24 mouse cellular contexts compared by ENCODE assay signal in genomic region chr4:68922504-68922903, GRCm38 (mm10). TPM values are rescaled to one million over a fixed set of nuclear protein-coding genes. Genes with fewer than 3 reads are reported as not detected.
A peak's percentile ranks its signal among the peaks of the same experiment; 100 is the strongest.
DNase-seq lines count a peak whose midpoint lies in the region; ATAC-seq lines count a peak whose summit lies in the region.
"Had no signal": no experiment of that assay in that cellular context is flagged by ENCODE, and none has a peak within 500 bp of the region (broad histone marks: within the 10 kb centered on the region; RNA-seq: fewer than 3 reads in every experiment).

No protein-coding gene starts in this region.

- ATAC-seq in frontal cortex, adult (ENCODE audit: low TSS enrichment), result peak; percentile 63
- no peak for ATAC-seq in megakaryocyte progenitor cell, adult 5-6 weeks (replicated peaks; ENCODE audit: poor library complexity)
- ATAC-seq: activated CD4-positive, CD25-positive, alpha-beta regulatory T cell, adult 4 months; CD4-positive, CD25-positive, alpha-beta regulatory T cell, adult 4 months; Patski had no signal

- no peak for DNase-seq in frontal cortex, adult 2 months (ENCODE audit: extremely low spot score in 1 of 2, low spot score in 1 of 2)
- peak; percentile 34 for DNase-seq in heart, adult 11 months
- no peak for DNase-seq in heart, postnatal 10 days
- DNase-seq in brain, adult 2 months (ENCODE audit: low read depth, low spot score), result peak; percentile 59
- DNase-seq in telencephalon, adult 2 months (ENCODE audit: low read depth, low spot score), result peak; percentile 32
- no peak for DNase-seq in gastrocnemius, postnatal 36 days
- DNase-seq: adrenal gland, adult 2 months; adrenal gland, adult 8-10 months; adrenal gland, postnatal 10 days; adrenal gland, postnatal 14 days; adrenal gland, postnatal 25 days; adrenal gland, postnatal 36 days; B cell, adult 2 months; cerebellum, adult 11 months; cerebellum, adult 11-12 months; cerebellum, adult 18-20 months had no signal

- intact Hi-C loops in heart, postnatal 10 days (cut with DNase I), result no loop called here
- intact Hi-C loops in gastrocnemius, postnatal 36 days (cut with DNase I), result no loop called here

RNA-seq across cellular contexts. Expression of gene Brinp1, which starts 31.7 kb away (rescaled TPM):
- 94.8 and 107 TPM in 2 replicates for polyA plus RNA-seq in frontal cortex, adult 2 months (2012; rRNA removed)
- under 1 TPM; 0.12 to 0.30 TPM for total RNA-seq in heart, postnatal 10 days (2021)
- not detected for total RNA-seq in gastrocnemius, postnatal 36 days (2021)
- total RNA-seq in megakaryocyte progenitor cell, adult 5-6 weeks (2015), result not detected in 2 replicates
- total RNA-seq in megakaryocyte progenitor cell, adult 5-6 weeks (2017), result not detected in 2 replicates
- total RNA-seq: CH12.LX, MEL had no signal
- polyA plus RNA-seq: activated CD4-positive, CD25-positive, alpha-beta regulatory T cell, adult 4 months; CD4-positive, CD25-positive, alpha-beta regulatory T cell, adult 4 months; G1E; Patski had no signal

Comparison
In these comparisons a context has a peak if more than half of its experiments do, and no peak if none do; other contexts are left out.
1. DNase-seq: peak in heart, adult 11 months (single experiment), brain, adult 2 months (single experiment) and telencephalon, adult 2 months (single experiment); none in frontal cortex, adult 2 months (0 of 2), heart, postnatal 10 days (0 of 2) and gastrocnemius, postnatal 36 days (0 of 2).